Mouse (Mus musculus): ENCODE results near the gene Itga8.

GRCm38 (mm10) chr2:12203231-12203630 lies 98.5 kb downstream of the Itga8 start:
- TF ChIP-seq CTCF (IDR thresholded peaks at IDR 0.05; ENCODE audit: insufficient read depth, low read depth, low read length) (no peak), POLR2A (IDR thresholded peaks at IDR 0.05; ENCODE audit: insufficient read depth, low read depth, low read length) (no peak)
